Mouse (Mus musculus): ENCODE measurements around the gene Slc35a2.
"Not testable (repeated sequence)": the region's sequence is repeated elsewhere in the genome, so short reads cannot be mapped to it uniquely, and the experiment has no call there.

Slc35a2 gene

DNA sequence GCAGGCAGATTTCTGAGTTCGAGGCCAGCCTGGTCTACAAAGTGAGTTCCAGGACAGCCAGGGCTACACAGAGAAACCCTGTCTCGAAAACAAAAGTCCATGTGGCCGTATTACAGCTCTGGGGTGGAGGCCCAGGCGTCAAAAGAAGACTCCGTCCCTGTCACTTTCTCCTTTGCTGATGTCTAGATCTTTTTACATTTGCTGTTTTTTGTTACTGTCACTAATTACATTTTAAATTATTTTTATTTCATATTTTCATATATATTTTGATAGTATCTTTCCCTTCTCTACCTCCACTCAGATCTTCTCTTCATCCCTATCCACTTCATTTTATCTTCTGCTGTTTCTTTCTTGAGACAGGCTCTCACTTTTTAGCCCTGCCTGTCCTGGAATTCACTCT lies 23.9 kb downstream of the Slc35a2 start, which contains the start of gene Gm10491:
Gene Gm10491 (minus strand): TSS at position 101 of the 400 bp plus-strand sequence.
- in situ Hi-C loops (cut with MboI, MseI): no loop called here

DNA sequence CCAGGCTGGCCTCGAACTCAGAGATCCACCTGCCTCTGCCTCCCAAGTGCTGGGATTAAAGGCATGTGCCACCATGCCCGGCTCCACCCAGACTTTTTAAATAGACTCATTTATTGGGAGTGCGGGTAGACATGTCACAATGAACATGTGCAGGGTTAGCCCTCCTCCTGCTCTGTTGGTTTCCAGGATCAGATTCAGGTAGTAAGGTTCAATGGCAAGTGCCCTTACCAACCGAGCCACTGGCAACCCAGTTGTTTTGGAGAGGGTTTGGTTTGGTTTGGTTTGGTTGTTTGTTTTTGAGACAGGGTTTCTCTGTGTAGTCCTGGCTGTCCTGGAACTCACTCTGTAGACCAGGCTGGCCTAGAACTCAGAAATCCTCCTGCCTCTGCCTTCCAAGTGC lies 25.4 kb downstream of the Slc35a2 start, which contains the start of gene Gm10490:
Gene Gm10490 (plus strand): TSS at position 301 of the 400 bp plus-strand sequence.
- in situ Hi-C loops (cut with MboI, MseI): not testable (repeated sequence)

DNA sequence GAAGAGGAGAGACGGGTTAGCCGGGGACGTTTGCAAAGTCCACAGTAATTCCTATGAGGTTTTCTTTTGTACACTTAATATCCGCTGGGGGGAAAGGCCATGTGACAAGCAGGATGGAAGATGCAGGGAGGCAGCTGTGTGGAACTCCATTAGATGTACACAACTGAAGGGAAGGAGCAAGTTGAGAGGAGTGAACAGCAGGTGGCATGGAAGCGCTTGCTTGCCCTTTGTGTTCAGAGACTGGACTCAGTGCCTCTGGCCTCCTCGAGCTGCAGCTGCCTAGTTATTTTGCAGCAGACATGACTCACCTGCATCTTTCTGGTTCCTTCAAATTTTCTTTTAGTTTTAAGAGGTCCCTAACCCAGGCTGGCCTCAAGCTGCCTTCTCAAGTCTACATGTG lies 26.6 kb downstream of the Slc35a2 start:
- in situ Hi-C loops (cut with MboI, MseI): no loop called here

DNA sequence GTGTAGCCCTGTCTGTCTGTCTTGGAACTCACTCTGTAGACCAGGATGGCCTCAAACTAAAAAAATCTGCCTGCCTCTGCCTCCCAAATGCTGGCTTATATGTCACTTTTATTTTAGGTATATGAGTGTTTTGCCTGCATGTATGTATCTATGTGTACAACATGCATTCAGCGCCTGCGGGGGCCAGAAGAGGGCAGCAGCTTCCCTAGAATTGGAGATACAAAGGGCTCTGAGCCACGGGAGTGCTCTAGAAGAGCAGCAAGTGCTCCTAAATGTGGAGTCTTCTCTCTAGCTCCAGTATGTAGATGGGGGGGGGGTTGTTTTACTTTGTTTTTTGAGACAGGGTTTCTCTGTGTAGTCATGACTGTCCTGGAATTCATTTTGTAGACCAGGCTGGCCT lies 31.8 kb downstream of the Slc35a2 start:
- in situ Hi-C loops (cut with MboI, MseI): not testable (repeated sequence)

DNA sequence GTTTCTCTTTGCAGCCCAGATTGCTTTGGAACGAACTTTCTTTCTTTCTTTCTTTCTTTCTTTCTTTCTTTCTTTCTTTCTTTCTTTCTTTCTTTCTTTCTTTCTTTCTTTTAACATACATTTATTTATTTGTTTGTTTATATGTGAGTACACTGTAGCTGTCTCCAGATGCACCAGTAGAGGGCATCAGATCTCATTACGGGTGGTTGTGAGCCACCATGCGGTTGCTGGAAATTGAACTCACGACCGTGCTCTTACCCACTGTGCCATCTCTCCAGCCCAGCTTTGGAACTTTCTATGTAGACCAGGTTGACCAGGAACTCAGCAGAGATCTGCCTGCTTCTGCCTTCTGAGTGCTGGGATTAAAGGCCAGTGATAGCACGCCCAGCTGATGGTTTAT lies 34.1 kb downstream of the Slc35a2 start:
- in situ Hi-C loops (cut with MboI, MseI): not testable (repeated sequence)

DNA sequence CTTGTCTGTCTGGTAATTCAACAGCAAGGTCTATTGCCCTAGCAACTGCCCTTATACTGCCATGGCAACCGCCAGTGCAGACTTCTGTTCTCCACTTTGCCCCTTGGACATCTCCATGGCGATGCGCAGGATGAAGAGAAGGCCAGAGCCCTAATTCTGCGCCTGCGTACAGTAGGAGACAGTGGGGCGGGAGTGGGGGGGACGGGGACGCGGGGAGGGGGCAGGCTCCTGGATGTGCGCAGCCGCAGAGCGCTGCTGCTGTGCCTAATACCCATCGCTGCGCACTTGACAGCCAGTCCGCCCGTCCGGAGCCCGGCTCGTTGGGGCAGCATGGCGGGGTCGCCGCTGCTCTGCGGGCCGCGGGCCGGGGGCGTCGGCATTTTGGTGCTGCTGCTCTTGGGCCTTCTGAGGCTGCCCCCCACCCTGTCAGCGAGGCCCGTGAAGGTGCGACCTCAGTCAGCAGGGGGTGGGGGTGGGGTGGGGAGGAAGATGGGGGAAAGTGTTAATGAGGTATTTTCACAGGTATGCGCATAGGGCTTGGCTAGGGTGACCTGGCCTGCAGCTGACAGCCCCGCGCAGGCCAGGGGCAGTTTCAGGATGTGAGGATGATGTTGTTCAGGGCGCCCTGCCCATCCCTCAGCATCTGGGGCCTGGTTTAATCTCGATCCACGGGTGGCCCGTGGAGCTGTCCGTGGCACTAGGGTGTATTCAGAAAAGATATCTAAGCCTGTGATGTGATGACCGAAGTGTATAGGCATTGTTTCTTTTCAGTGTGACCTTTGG lies 36.0 kb downstream of the Slc35a2 start, which contains the start of gene Pcsk1n:
Gene Pcsk1n (plus strand): TSS at position 222 of the 783 bp plus-strand sequence.
- in situ Hi-C loops (cut with MboI, MseI): loop anchor here (5.0 kb wide), 1 partner anchor 98 kb away; the partner anchor contains the start of gene Glod5

DNA sequence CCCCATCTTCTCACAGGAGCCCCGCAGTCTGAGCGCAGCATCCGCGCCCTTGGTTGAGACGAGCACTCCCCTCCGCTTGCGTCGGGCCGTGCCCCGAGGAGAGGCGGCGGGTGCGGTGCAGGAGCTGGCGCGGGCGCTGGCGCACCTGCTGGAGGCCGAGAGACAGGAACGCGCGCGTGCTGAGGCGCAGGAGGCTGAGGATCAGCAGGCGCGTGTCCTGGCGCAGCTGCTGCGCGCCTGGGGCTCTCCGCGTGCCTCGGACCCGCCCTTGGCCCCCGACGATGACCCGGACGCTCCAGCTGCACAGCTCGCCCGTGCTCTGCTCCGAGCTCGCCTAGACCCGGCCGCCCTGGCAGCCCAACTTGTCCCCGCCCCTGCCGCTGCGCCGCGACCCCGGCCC lies 38.2 kb downstream of the Slc35a2 start:
- in situ Hi-C loops (cut with MboI, MseI): loop anchor here (5.0 kb wide), 1 partner anchor 95 kb away; the partner anchor contains the start of gene Glod5

DNA sequence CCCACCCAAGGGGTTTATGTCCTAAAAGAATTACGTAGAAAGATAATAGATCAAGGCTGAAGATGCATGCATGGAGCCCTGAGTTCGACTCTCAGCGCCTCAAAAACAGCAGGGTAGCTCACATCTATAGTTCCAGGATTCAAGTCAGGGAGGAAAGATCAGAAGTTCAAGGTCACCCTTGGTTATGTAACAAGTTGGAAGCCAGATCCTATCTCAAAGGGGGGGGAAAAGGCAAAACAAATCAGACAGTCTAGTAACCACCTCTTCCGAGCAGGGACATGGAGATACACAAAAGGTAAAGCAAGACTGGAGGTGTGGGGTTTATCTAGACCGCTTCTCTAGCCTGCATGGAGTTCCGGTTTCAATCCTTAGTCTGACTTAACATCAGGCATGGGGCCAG lies 42.4 kb downstream of the Slc35a2 start:
- in situ Hi-C loops (cut with MboI, MseI): no loop called here

DNA sequence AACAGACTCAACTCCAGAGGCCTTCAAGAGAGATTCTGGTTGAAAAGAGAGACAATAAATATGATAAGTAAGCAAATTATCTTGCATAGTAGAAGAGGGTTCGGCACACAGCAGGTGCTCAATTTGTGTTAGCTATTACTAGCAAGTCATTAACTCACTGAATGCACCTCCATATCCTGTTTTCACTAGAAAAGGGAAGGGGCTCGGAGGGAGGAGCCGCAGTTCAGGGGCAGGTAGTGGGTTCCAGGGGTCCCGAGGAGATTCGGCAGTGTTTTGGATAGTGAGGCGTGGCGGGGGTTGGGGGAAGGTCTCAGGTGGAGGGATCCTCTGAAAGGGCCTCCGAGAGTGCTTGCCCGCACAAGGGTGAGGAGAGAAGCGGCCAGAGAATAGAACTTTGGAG lies 43.3 kb downstream of the Slc35a2 start:
- in situ Hi-C loops (cut with MboI, MseI): no loop called here

DNA sequence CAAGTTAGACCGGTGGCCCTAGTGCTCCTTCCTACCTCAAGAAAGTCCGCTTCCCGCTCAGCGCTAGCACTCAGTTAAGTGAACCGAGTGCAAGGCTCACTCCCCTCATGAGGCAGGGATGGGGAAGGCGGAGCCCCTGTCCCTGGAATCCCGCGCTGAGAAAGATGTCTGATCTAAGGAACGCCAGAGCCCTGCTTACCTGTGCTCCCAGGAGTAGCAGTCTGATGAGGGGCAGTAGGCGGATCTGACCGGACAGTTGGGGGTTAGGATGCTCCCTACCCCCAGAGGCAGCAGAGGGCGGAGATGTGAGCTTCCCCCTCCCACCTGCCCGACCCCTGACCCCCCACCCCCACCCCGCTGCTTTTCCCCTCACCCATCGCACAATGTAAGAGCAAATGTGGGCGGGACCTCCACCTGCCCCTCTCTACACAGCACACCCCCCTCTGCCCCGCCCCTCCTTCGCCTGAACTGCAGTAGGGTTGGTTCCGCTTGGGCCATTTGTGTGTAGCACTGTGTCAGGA lies 44.5 kb downstream of the Slc35a2 start, which contains the start of gene Eras:
Gene Eras (minus strand): TSS at position 338 of the 521 bp plus-strand sequence.
- in situ Hi-C loops (cut with MboI, MseI): no loop called here

DNA sequence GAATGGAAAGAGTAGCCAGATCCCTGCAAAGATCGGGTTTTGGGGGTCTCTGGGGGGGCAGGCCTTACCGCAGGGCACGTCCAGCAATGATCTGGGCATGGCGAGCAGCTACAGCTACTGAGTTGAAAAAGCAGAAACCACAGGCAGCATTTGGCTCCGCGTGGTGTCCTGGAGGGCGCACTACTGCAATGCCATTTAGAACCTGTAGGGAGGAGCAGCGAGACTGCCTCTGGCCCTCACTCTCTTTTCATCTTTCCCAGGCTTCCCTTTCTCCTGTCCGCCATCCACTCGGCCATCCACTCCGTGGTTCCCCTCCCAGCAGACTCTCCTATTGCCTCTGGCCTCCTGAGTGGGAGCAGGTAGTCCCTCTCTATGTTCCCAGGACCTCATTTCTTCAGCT lies 53.0 kb downstream of the Slc35a2 start:
- in situ Hi-C loops (cut with MboI, MseI): no loop called here

DNA sequence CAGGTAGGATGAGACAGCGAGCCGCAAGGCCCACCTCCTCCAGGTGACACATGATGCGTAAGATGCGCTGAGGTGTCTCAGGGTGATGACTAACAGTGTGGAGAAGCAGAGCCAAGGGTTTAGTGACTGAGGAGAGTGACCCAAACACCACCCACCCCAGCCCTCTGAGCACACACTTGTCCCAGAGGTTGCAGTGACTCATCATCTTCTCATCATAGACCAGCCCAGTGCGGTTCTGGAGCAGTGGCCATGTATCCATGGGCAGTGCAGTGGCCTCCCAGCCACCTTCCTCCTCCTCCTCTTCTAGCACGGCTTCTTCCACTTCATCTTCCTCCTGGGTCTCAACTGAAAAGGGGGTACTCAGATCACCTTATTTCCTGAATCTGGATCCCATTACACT lies 53.8 kb downstream of the Slc35a2 start:
- in situ Hi-C loops (cut with MboI, MseI): no loop called here
